Mouse (Mus musculus) left cerebral cortex, adult 6 months (tissue): ENCODE measurements around the gene Olfr868. TPM values are rescaled to one million over a fixed set of nuclear protein-coding genes. Genes with fewer than 3 reads are reported as not detected.

Experiments
- long read RNA-seq, 2 experiments: library from polyadenylated mRNA; unstranded; transcript quantifications; one replicate each; pipeline ENCODE4 v2.0.0; 2019 to 2020
- polyA plus RNA-seq: library from polyadenylated mRNA; unstranded; fragments of <200 nt; fragmentation: Nextera tagmentation; gene quantifications from 2 replicates; pipeline ENCODE4 v1.2.3, GENCODE M21; 2021

Olfr868 gene
- not detected in 2 replicates for polyA plus RNA-seq
- long read RNA-seq, experiment 1: 0 reads
- long read RNA-seq, experiment 2: 0 reads

GRCm38 (mm10) chr9:20098326-20098725 is at the start of gene Olfr868:
Gene Olfr868, plus strand, starts transcription at chr9:20098626.

DNA sequence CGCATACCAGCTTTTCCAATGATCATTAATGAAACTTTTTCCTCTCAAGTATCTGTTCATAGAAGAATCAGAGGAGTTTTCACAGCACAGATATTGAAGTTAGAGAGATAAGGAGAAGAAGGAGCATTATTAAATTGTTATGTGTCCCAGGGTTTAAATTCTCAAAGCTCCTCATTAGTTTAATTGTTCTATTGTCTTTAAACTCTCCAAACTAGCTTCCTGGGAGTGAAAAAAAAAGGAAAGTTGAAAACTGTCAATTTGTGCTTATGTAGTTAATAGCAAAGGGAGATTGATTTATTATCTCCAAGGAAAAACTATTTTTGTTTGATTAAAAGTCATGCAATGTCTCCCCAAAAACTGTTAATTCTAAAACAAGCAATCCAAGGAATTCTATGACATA is 41.0 kb upstream of the Olfr868 start, which contains the start of gene Olfr867:
Gene Olfr867, minus strand, starts transcription at position 101 of the 400 bp plus-strand sequence.

DNA sequence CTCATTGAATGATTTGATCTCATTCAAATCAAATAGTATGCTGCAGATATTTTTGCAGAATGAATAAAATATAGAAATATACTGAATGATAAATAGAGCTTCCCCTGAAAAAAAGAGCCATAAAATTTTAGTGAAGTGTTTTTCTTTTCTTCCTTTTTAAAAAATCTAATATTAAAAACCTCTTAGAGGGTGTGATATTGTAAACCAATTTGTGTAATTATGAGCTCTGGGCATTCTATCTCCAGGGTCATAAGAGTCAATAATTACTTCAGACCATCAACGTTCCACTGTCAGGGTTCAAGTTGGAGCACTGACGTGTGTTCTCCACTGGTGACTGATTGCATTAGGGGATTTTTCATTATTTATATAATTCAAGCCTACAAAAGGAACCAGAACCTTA is 30.3 kb downstream of the Olfr868 start, which contains the start of gene Olfr869:
Gene Olfr869, plus strand, starts transcription at position 301 of the 400 bp plus-strand sequence.

Other genes with a start within 250 kb of the Olfr868 start
- gene Olfr860, start 248.9 kb upstream of the Olfr868 start, polyA plus RNA-seq: not detected in 2 replicates
- not detected in 2 replicates for gene Olfr862, start 210.6 kb upstream of the Olfr868 start, polyA plus RNA-seq
- gene Olfr77, start 181.8 kb upstream of the Olfr868 start, polyA plus RNA-seq: 0.36 and 0.44 TPM in 2 replicates
- gene Olfr866, start 70.6 kb upstream of the Olfr868 start, polyA plus RNA-seq: not detected in 2 replicates
- not detected in 2 replicates for gene Olfr867, start 41.1 kb upstream of the Olfr868 start, polyA plus RNA-seq
- gene Olfr869, start 30.4 kb downstream of the Olfr868 start, polyA plus RNA-seq: not detected in 2 replicates
- gene Olfr870, start 75.4 kb downstream of the Olfr868 start, polyA plus RNA-seq: not detected in 2 replicates
- not detected in 2 replicates for gene Olfr871, start 113.6 kb downstream of the Olfr868 start, polyA plus RNA-seq
- gene Olfr872, start 138.5 kb downstream of the Olfr868 start, polyA plus RNA-seq: not detected in 2 replicates
- not detected in 2 replicates for gene Olfr39, start 183.7 kb downstream of the Olfr868 start, polyA plus RNA-seq
- not detected in 2 replicates for gene Olfr873, start 199.9 kb downstream of the Olfr868 start, polyA plus RNA-seq
- gene Olfr18, start 237.5 kb downstream of the Olfr868 start, polyA plus RNA-seq: 0.06 and 0.18 TPM in 2 replicates